Mouse (Mus musculus) thymus, adult 2 months (tissue): ENCODE measurements at regions not wholly inside any gene's neighbourhood (a gene's known extent, or its start where the extent isn't known, plus 50 kb on each side); places are given as distances from the start of the nearest gene placed in this dataset.

Experiments
- DNase-seq: peaks from one replicate; pipeline ENCODE4 v3.0.0; 2021
- H3K27ac ChIP-seq: fragments of 200-500 bp; 2 replicates; pipeline ENCODE4 v1.5.1; 2012; ENCODE audit warnings: low read length, control low read depth; ENCODE audit not compliant: control insufficient read depth, insufficient read depth
- H3K27me3 ChIP-seq: fragments of 200-500 bp; 2 replicates; pipeline ENCODE4 v1.6.1; 2012; ENCODE audit warnings: mild to moderate bottlenecking, low read length, moderate library complexity, mixed read lengths; ENCODE audit not compliant: control insufficient read depth, insufficient read depth
- H3K36me3 ChIP-seq: fragments of 200-500 bp; 2 replicates; pipeline ENCODE4 v1.6.1; 2012; ENCODE audit warnings: mild to moderate bottlenecking, low read length, moderate library complexity; ENCODE audit not compliant: control insufficient read depth, insufficient read depth
- H3K4me1 ChIP-seq: fragments of 200-500 bp; replicated peaks from 2 replicates; pipeline ENCODE4 v1.6.1; 2012; ENCODE audit warnings: low read length; ENCODE audit not compliant: control insufficient read depth, insufficient read depth
- H3K4me3 ChIP-seq: fragments of 200-500 bp; 2 replicates; pipeline ENCODE4 v1.5.1; 2012; ENCODE audit warnings: mild to moderate bottlenecking, low read length, control low read depth, moderate library complexity; ENCODE audit not compliant: control insufficient read depth, insufficient read depth
- CTCF ChIP-seq: fragments of 200-500 bp; IDR thresholded peaks from 2 replicates; pipeline ENCODE4 v1.5.1; 2012; ENCODE audit warnings: mild to moderate bottlenecking, control low read depth, low read length, moderate library complexity, borderline replicate concordance; ENCODE audit not compliant: control insufficient read depth, poor library complexity, insufficient read depth; ENCODE audit errors: extremely low read depth
- POLR2A ChIP-seq: fragments of 200-500 bp; IDR thresholded peaks from 2 replicates; pipeline ENCODE4 v1.6.1; 2012; ENCODE audit warnings: mild to moderate bottlenecking, low read length, control low read depth, moderate library complexity; ENCODE audit not compliant: control insufficient read depth, poor library complexity, insufficient read depth; ENCODE audit errors: extremely low read depth
- WGBS: fragments of 180-500 bp; shearing (Covaris S2); methylation state at CpG from one replicate; pipeline ENCODE4 v1.1.7; 2018; 5-methylcytosine and 5-hydroxymethylcytosine counted together

GRCm38 (mm10) chr1:189993221-189993620, 71.1 kb upstream of the Smyd2 start:
- DNase-seq = no peak
- no peak overlapping the region for H3K4me3 ChIP-seq
- H3K4me1 ChIP-seq = no peaks in the 10 kb centered on the region
- TF ChIP-seq POLR2A (no peak), CTCF (no peak)
- H3K36me3 ChIP-seq = no peaks in the 10 kb centered on the region
- 93% methylated on average over 3 of the region's 3 CpGs for WGBS
- H3K27me3 ChIP-seq = no peaks in the 10 kb centered on the region
- H3K27ac ChIP-seq = no peak overlapping the region

GRCm38 (mm10) chr1:189991089-189991488, 68.9 kb upstream of the Smyd2 start:
- Histone ChIP-seq H3K36me3 (no peaks in the 10 kb centered on the region), H3K4me1 (no peaks in the 10 kb centered on the region), H3K27me3 (no peaks in the 10 kb centered on the region), H3K4me3 (no peak overlapping the region), H3K27ac (no peak overlapping the region)
- no peak for DNase-seq
- WGBS = 94% methylated on average over 3 of the region's 3 CpGs
- no peak for TF ChIP-seq POLR2A
- TF ChIP-seq CTCF = no peak

DNA sequence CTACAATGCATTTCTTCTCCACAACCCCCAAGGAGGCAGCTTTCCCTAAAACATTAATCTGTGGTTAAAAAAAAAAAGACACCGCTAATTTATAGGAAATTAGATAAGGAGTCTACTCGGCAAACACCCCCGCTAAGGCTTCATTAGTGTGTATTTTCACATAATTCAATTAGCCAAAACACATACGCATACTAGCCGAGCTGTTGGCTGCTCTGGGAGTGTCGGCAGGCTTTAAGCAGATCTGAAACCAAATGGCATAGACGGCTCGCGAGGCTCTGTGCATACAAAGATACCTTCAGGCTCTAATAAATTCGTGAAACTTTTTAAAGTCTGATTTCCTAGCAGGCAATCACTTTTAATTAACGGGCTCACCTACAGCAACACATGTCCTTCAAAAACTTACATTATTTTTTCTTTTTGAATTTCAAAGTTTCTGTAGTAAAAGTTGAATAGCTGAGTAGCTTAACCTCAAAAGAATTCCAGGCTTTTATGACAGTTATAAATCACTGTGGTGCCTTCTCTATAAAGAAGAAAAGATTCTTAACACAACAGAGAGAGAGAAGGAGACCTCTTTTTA, 68.0 kb upstream of the Smyd2 start:
- Histone ChIP-seq H3K27ac (no peak overlapping the region), H3K27me3 (no peaks in the 10 kb centered on the region), H3K36me3 (no peaks in the 10 kb centered on the region), H3K4me1 (no peaks in the 10 kb centered on the region), H3K4me3 (no peak overlapping the region)
- TF ChIP-seq CTCF = no peak
- no peak for TF ChIP-seq POLR2A
- DNase-seq = no peak
- 37% methylated on average over 11 of the region's 11 CpGs for WGBS

GRCm38 (mm10) chr1:189989376-189989775, 67.2 kb upstream of the Smyd2 start:
- 43% methylated on average over 14 of the region's 14 CpGs for WGBS
- Histone ChIP-seq H3K4me1 (no peaks in the 10 kb centered on the region), H3K27me3 (no peaks in the 10 kb centered on the region), H3K36me3 (no peaks in the 10 kb centered on the region), H3K27ac (no peak overlapping the region), H3K4me3 (no peak overlapping the region)
- TF ChIP-seq CTCF (no peak), POLR2A (no peak)
- DNase-seq = no peak

GRCm38 (mm10) chr1:189988864-189989263, 66.7 kb upstream of the Smyd2 start:
- WGBS = 95% methylated on average over 3 of the region's 3 CpGs
- TF ChIP-seq POLR2A (no peak), CTCF (no peak)
- H3K27ac ChIP-seq = no peak overlapping the region
- H3K36me3 ChIP-seq = no peaks in the 10 kb centered on the region
- DNase-seq = no peak
- H3K4me3 ChIP-seq = no peak overlapping the region
- no peaks in the 10 kb centered on the region for H3K4me1 ChIP-seq
- no peaks in the 10 kb centered on the region for H3K27me3 ChIP-seq

- no peak overlapping the region for H3K4me3 ChIP-seq
- DNase-seq = no peak
- H3K27ac ChIP-seq = no peak overlapping the region
- 83% methylated on average over 11 of the region's 11 CpGs for WGBS
- no peak for TF ChIP-seq POLR2A
- no peak for TF ChIP-seq CTCF
- H3K4me1 ChIP-seq = no peaks in the 10 kb centered on the region
- H3K36me3 ChIP-seq = no peaks in the 10 kb centered on the region
- H3K27me3 ChIP-seq = no peaks in the 10 kb centered on the region
These were observed 63.5 kb upstream of the Smyd2 start for GRCm38 (mm10) chr1:189985516-189986205.

GRCm38 (mm10) chr1:189978244-189978643, 56.1 kb upstream of the Smyd2 start:
- H3K4me3 ChIP-seq = no peak overlapping the region
- DNase-seq = no peak
- H3K27me3 ChIP-seq = no peaks in the 10 kb centered on the region
- no peak overlapping the region for H3K27ac ChIP-seq
- 91% methylated on average over 10 of the region's 10 CpGs for WGBS
- no peaks in the 10 kb centered on the region for H3K4me1 ChIP-seq
- no peaks in the 10 kb centered on the region for H3K36me3 ChIP-seq
- TF ChIP-seq CTCF = no peak
- TF ChIP-seq POLR2A = no peak
